Mouse (Mus musculus) CH12.LX (cell line): ENCODE measurements at regions not wholly inside any gene's neighbourhood (a gene's known extent, or its start where the extent isn't known, plus 50 kb on each side); places are given as distances from the start of the nearest gene placed in this dataset.

Source experiments
- CTCF ChIP-seq, 2 experiments: IDR thresholded peaks in 1 of 2; conservative IDR thresholded peaks in 1 of 2; 2 replicates each; pipeline ENCODE4 v1.5.1; 2011 to 2012; ENCODE audit warnings: low read depth in 2 of 2, low read length in 2 of 2, improper control_type of control experiment in 1 of 2, inconsistent platforms in 1 of 2, mild to moderate bottlenecking in 1 of 2, moderate library complexity in 1 of 2
- E2F4 ChIP-seq: IDR thresholded peaks from 2 replicates; pipeline ENCODE4 v1.6.1; 2011; ENCODE audit warnings: low read depth, low read length, improper control_type of control experiment; ENCODE audit not compliant: insufficient replicate concordance
- MYC ChIP-seq: IDR thresholded peaks from 2 replicates; pipeline ENCODE4 v1.6.1; 2011; ENCODE audit warnings: low read depth, mild to moderate bottlenecking, improper control_type of control experiment, low read length
- NRF1 ChIP-seq: IDR thresholded peaks from 2 replicates; pipeline ENCODE4 v1.6.1; 2014; ENCODE audit warnings: low read depth, mild to moderate bottlenecking, inconsistent platforms, low read length, improper control_type of control experiment, moderate library complexity
- POLR2A ChIP-seq: IDR thresholded peaks from 2 replicates; pipeline ENCODE4 v1.6.1; 2011; ENCODE audit warnings: low read depth, mild to moderate bottlenecking, improper control_type of control experiment, low read length
- USF1 ChIP-seq: IDR thresholded peaks from 2 replicates; pipeline ENCODE4 v1.6.1; 2014; ENCODE audit warnings: low read depth, mild to moderate bottlenecking, inconsistent platforms, low read length, improper control_type of control experiment
- USF2 ChIP-seq: conservative IDR thresholded peaks from 2 replicates; pipeline ENCODE4 v1.6.1; 2011; ENCODE audit warnings: low read depth, low read length, improper control_type of control experiment
- ZKSCAN1 ChIP-seq: IDR thresholded peaks from 2 replicates; pipeline ENCODE4 v1.6.1; 2012; ENCODE audit warnings: low read depth, inconsistent platforms, low read length, improper control_type of control experiment, borderline replicate concordance
- ZNF384 ChIP-seq: IDR thresholded peaks from 2 replicates; pipeline ENCODE4 v1.6.1; 2012; ENCODE audit warnings: low read depth, low read length, improper control_type of control experiment, inconsistent platforms

GRCm38 (mm10) chr11:111223834-111224233 lies 157.9 kb downstream of the Kcnj2 start:
- no peak for TF ChIP-seq E2F4
- TF ChIP-seq CTCF (conservative IDR thresholded peaks at IDR 0.05 in 1 of 2, IDR thresholded peaks at IDR 0.05 in 1 of 2; ENCODE audit: low read depth in 2 of 2, low read length in 2 of 2), result no peak
- TF ChIP-seq ZNF384, result no peak
- no peak for TF ChIP-seq MYC
- TF ChIP-seq NRF1, result no peak
- no peak for TF ChIP-seq USF1
- TF ChIP-seq ZKSCAN1, result no peak
- no peak for TF ChIP-seq USF2
- TF ChIP-seq POLR2A, result no peak
